Mouse (Mus musculus) limb, embryonic 15.5 days (tissue): ENCODE data around the gene Hdac9. TPM values are rescaled to one million over a fixed set of nuclear protein-coding genes. Genes with fewer than 3 reads are reported as not detected.

Source experiments
- ATAC-seq: fragments of 200-750 bp; cut with Nextera tagmentation; 2 replicates; pipeline ENCODE4 v1.8.0; 2017; ENCODE audit warnings: low read depth, moderate TSS enrichment; ENCODE audit not compliant: insufficient number of reproducible peaks, low FRiP score, low TSS enrichment
- H3K27ac ChIP-seq: fragments of 300-500 bp; sonication (generic); 2 replicates; pipeline ENCODE4 v1.5.1; 2015; ENCODE audit warnings: moderate library complexity, mild to moderate bottlenecking, inconsistent platforms
- H3K27me3 ChIP-seq: fragments of 300-500 bp; sonication (generic); 2 replicates; pipeline ENCODE4 v1.6.1; 2015; ENCODE audit warnings: inconsistent platforms
- H3K36me3 ChIP-seq: fragments of 300-500 bp; sonication (generic); 2 replicates; pipeline ENCODE4 v1.6.1; 2015; ENCODE audit warnings: inconsistent platforms
- H3K4me1 ChIP-seq: fragments of 300-500 bp; sonication (generic); 2 replicates; pipeline ENCODE4 v1.6.1; 2015; ENCODE audit warnings: inconsistent platforms
- H3K4me2 ChIP-seq: fragments of 300-500 bp; sonication (generic); 2 replicates; pipeline ENCODE4 v1.6.1; 2015; ENCODE audit warnings: mild to moderate bottlenecking, inconsistent platforms
- H3K4me3 ChIP-seq: fragments of 300-500 bp; sonication (generic); 2 replicates; pipeline ENCODE4 v1.5.1; 2015; ENCODE audit warnings: mild to moderate bottlenecking, inconsistent platforms
- H3K9ac ChIP-seq: fragments of 300-500 bp; sonication (generic); 2 replicates; pipeline ENCODE4 v1.6.1; 2015; ENCODE audit warnings: inconsistent platforms
- H3K9me3 ChIP-seq: fragments of 300-500 bp; sonication (generic); 2 replicates; pipeline ENCODE4 v1.6.1; 2016; ENCODE audit warnings: inconsistent platforms
- WGBS: fragments of 180-500 bp; shearing (Covaris S2); methylation state at CpG from one replicate; pipeline ENCODE4 v1.1.7; 2015; 5-methylcytosine and 5-hydroxymethylcytosine counted together
- polyA plus RNA-seq: library from polyadenylated mRNA; unstranded; fragments of >200 nt; fragmentation: Nextera tagmentation; extraction: Ambion mirVana; gene quantifications from 2 replicates; pipeline ENCODE4 v1.2.1, GENCODE M21; 2015

Hdac9 gene
- polyA plus RNA-seq, 1 experiment from 2014 or later, result 9.0 TPM

DNA sequence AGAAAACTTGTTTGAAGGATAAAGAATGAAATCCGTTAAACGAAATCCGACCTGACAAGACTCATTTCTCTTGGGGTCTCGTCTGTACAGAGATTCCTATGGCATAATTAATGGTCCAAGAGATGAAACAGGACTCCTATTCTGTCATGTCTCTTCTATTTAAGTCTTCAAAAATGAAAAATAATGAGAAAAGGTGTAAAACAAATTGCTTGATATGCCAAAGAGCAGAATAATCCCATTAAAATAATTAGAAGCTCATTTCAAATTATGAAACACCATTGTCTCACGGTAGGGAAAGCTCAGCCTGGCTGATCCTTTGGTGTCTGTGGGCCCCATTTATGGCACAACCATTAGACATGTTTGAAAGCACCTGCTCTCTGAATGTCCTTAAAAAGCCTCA lies 142.8 kb downstream of the Hdac9 start:
- WGBS, result 66% methylated on average over 5 of the region's 5 CpGs

DNA sequence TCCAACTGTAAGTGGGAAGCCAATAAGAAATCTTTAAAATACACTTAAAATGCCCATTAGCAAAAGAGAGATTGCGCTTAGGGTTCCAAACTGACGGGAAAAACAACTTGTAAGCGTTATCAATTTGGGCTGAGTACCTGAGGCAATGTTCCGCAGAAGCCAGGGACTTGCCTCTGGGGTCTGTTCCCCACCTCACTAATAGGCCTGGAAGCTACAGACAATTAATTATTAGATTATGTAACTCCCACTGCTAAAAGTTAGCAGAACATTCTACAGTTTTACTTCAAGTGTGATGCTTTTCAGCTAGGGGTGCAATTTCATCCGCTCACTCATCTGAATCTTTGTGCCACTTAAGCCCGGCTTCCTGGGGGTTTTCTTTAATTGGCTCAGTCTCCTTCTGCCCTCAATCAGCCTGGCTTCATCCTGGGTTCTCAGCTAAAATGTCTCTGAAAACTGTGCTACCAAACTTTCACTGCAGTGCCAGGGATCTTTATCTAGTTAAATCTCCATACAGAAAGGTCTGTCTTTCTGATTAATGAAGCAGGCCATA lies 149.6 kb downstream of the Hdac9 start:
- H3K27me3 ChIP-seq, result no peaks in the 10 kb centered on the region
- H3K9me3 ChIP-seq, result no peaks in the 10 kb centered on the region
- H3K4me3 ChIP-seq, result no peak overlapping the region
- no peak overlapping the region for H3K9ac ChIP-seq
- no peaks in the 10 kb centered on the region for H3K4me1 ChIP-seq
- no peak for ATAC-seq
- H3K27ac ChIP-seq, result no peak overlapping the region
- H3K4me2 ChIP-seq, result no peak overlapping the region
- no peaks in the 10 kb centered on the region for H3K36me3 ChIP-seq
- WGBS, result 72% methylated on average over 6 of the region's 6 CpGs

More for the DNA sequence above, 142.8 kb downstream of the Hdac9 start:
- Histone ChIP-seq H3K4me1 (no peaks in the 10 kb centered on the region), H3K27me3 (no peaks in the 10 kb centered on the region), H3K36me3 (no peaks in the 10 kb centered on the region), H3K4me3 (no peak overlapping the region), H3K4me2 (no peak overlapping the region), H3K9ac (no peak overlapping the region), H3K9me3 (no peaks in the 10 kb centered on the region), H3K27ac (no peak overlapping the region)
- no peak for ATAC-seq

DNA sequence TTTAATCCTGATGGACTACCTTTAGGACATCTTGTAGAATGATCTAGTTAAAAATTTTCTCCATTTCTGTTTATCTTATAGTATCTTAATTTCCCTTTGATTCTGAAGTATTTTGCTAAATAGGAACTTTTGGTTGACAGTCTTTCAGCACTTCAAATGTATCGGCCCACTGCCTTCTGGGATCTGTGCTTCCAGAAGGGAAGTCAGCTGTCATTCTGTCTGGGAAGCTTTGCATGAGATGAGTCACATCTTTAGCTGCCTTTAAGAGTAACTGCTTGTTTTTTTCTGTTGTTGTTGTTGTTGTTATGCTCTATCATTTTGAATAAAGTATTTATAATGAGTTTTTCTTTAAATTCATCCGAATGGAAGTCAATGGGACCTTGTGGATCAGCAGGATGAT lies 169.6 kb downstream of the Hdac9 start:
- Histone ChIP-seq H3K36me3 (no peaks in the 10 kb centered on the region), H3K27ac (no peak overlapping the region), H3K4me1 (no peaks in the 10 kb centered on the region), H3K9ac (no peak overlapping the region), H3K27me3 (no peaks in the 10 kb centered on the region), H3K4me3 (no peak overlapping the region), H3K9me3 (no peaks in the 10 kb centered on the region), H3K4me2 (no peak overlapping the region)
- ATAC-seq, result no peak
- 83% methylated on average over 2 of the region's 2 CpGs for WGBS

DNA sequence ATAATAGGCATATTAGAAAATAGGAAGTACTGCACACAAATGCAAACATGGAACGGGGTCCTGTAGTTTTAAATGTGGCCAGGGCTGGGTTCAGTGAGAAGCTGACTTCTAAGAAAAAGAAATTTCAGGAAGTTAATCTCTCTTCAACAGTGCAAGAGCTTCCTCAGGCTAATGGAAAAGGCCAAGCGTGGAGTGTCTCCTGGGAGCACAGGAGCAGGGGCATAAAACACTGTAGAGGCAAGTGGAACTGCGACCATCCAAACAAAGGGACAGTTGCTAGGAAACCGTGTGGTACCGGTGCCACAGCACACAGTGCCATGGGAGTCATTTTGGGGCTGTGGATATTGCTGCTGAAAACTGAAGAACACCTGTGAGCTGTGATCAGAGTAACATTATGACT lies 191.7 kb downstream of the Hdac9 start:
- H3K9ac ChIP-seq, result no peak overlapping the region
- H3K4me2 ChIP-seq, result no peak overlapping the region
- no peak overlapping the region for H3K4me3 ChIP-seq
- no peaks in the 10 kb centered on the region for H3K9me3 ChIP-seq
- WGBS, result 60% methylated on average over 5 of the region's 5 CpGs
- no peaks in the 10 kb centered on the region for H3K4me1 ChIP-seq
- H3K27me3 ChIP-seq, result no peaks in the 10 kb centered on the region
- H3K36me3 ChIP-seq, result no peaks in the 10 kb centered on the region
- H3K27ac ChIP-seq, result no peak overlapping the region
- ATAC-seq, result no peak

DNA sequence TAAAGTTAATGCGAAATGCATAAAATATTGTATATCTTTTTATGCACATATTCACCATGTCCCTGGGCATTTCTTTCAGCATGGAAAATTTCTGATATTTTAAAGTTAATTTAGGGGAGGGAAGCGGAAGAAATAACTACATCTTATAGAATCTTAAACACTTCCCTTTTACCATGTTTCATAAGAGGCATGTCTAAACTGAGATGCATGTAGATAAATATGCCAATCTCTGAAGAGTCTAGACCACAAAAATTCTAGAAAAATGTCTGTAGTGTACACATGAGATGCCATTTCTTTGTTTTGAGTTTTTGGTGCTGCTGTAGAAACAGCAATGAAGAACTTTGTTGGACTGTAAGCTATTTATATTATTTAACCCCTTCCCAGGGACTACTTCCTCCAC lies 192.6 kb downstream of the Hdac9 start:
- Histone ChIP-seq H3K9ac (no peak overlapping the region), H3K4me3 (no peak overlapping the region), H3K4me2 (no peak overlapping the region), H3K4me1 (no peaks in the 10 kb centered on the region), H3K27ac (no peak overlapping the region), H3K9me3 (no peaks in the 10 kb centered on the region), H3K36me3 (no peaks in the 10 kb centered on the region), H3K27me3 (no peaks in the 10 kb centered on the region)
- ATAC-seq, result no peak
- WGBS, result 82% methylated on average over 2 of the region's 2 CpGs

DNA sequence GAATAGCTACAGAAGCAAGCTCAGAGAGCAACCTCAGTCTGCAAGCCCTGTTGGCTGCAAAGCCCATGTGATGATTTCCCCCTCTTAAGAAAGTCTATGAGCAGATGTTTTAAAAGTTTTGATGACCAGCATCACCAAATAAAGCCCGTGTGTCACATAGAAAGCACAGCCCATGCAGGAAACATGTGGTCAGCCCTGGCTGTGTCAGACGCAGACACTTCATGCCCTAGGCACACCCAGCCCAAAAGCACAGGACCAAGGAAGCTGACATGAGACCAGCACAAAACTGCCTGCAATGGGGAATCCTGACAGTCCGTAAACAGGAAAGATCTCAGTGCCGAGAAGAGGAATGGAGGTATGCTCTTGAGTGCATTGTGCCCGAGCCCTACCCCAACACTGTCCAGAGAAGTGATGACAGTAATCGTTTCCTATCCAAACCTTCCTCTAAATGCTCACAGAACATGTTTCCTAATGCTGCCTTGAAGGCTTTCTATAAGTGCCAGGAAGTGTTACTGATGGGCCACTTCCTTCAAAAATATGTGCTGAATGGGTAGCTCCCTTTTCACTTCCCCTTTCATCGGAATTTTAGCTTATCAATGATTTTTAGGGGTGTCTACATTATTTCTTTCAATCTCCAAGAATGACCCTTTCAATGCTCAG lies 193.9 kb downstream of the Hdac9 start:
- H3K27me3 ChIP-seq, result no peaks in the 10 kb centered on the region
- WGBS, result 64% methylated on average over 7 of the region's 7 CpGs
- no peak for ATAC-seq

DNA sequence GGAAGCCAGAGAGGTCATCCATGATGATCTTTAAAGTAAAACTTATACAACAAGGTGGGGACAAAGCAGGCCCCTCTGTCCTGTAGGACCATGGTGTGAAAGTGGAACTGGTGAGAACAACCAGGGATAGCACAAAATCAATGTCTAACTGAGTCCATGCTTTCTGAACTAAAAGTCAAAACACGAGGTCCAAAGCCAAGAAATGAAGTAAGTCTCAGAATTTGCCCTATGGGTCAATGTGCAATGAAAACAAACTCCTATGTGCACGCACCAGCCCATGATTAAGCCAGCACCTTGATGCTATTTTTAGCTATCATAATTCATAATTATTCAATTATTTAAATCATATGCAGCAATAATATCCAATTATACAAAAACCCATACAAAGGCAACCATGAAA lies 196.0 kb downstream of the Hdac9 start:
- Histone ChIP-seq H3K4me2 (no peak overlapping the region), H3K9ac (no peak overlapping the region), H3K9me3 (no peaks in the 10 kb centered on the region), H3K36me3 (no peaks in the 10 kb centered on the region), H3K4me3 (no peak overlapping the region), H3K4me1 (no peaks in the 10 kb centered on the region), H3K27me3 (no peaks in the 10 kb centered on the region), H3K27ac (no peak overlapping the region)
- WGBS, result 72% methylated on average over 2 of the region's 2 CpGs
- ATAC-seq, result no peak

More for the DNA sequence above, 193.9 kb downstream of the Hdac9 start:
- no peaks in the 10 kb centered on the region for H3K36me3 ChIP-seq
- no peaks in the 10 kb centered on the region for H3K9me3 ChIP-seq
- no peaks in the 10 kb centered on the region for H3K4me1 ChIP-seq
- H3K4me2 ChIP-seq, result no peak overlapping the region
- H3K27ac ChIP-seq, result no peak overlapping the region
- H3K9ac ChIP-seq, result no peak overlapping the region
- no peak overlapping the region for H3K4me3 ChIP-seq

DNA sequence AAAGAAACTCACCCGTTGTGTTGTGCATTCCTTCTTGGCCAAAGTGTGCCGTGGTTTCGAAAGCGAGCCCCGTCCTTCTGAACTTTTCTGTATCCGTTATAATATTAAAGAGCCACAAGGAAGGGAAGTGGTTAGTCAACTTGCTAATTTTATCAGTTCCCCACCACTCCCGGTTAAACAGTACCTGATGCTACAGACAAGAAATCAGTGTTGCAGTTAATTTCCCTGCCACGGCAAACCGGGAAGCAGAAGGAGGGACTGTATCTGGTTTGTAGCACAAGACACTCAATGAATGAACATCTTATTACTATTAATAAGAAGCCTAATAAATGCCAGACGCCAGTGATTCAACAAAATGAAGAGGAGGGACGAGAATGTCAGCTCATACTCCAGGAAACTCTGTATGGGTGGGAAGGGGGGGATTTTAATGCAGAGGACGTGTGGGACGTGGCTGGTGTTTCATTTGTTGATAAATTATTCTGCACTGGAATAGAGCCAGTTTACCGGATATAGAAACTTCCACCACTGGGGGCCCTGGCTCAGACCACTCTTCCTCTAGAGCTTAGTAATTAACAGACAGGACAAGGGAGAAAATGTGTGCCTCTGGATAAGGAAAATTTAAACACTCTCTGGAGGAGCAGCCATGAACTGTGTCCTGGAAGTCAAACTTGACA lies 202.5 kb downstream of the Hdac9 start:
- peak overlapping the region; percentile 40 for H3K4me2 ChIP-seq
- H3K9me3 ChIP-seq, result no peaks in the 10 kb centered on the region
- no peak; the same call in 1 of the 2 replicates for ATAC-seq
- 18% methylated on average over 14 of the region's 14 CpGs for WGBS
- H3K36me3 ChIP-seq, result no peaks in the 10 kb centered on the region
- H3K9ac ChIP-seq, result no peak overlapping the region
- H3K4me1 ChIP-seq, result no peaks in the 10 kb centered on the region
- peak overlapping the region; percentile 20 for H3K4me3 ChIP-seq
- H3K27me3 ChIP-seq, result no peaks in the 10 kb centered on the region
- no peak overlapping the region for H3K27ac ChIP-seq

DNA sequence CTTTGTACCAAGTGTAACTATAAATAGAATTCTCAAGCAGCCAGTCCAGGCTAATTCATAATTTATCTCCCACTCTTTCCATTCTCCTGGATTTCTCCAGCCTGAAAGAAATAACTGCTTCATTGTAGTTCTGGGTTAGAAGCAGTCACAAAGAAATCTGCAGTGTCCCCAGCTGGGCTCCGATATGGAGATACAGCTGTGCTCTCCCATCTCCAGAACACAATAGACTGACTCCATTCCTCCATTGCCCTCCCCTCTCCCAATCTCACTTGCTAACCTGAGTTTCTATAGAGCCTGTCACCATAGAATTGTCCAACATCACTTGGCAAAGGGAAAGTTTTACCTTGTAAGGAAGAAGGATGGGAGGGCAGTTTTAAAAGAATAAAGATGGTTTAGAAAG lies 218.9 kb downstream of the Hdac9 start:
- Histone ChIP-seq H3K27ac (no peak overlapping the region), H3K9ac (no peak overlapping the region), H3K4me3 (no peak overlapping the region), H3K36me3 (no peaks in the 10 kb centered on the region), H3K9me3 (no peaks in the 10 kb centered on the region), H3K4me1 (0 out of 2 replicates have a peak, but pooled peaks cover under 1% of the 10 kb centered on the region), H3K4me2 (no peak overlapping the region), H3K27me3 (no peaks in the 10 kb centered on the region)
- ATAC-seq, result no peak
- 70% methylated on average over 1 of the region's 1 CpGs for WGBS

DNA sequence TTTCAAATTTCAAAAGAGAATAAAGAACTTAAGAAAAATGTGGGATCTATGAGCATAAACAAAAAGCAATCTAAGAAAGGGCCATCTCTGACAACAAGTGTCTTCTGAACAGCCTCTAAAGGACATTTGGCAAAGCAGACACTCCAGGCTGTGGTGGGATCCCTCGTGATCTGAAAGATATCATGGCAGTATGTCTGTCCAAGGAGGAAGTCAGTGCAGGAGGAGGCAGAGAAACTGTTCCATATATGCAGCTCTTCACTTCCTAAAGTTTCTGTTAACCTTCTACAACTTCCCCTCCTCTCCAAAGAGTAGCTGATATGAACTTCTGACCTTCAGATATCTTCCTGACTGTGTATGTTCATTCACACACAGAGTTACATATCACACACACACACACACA lies 220.2 kb downstream of the Hdac9 start:
- no peak overlapping the region for H3K4me2 ChIP-seq
- H3K9me3 ChIP-seq, result no peaks in the 10 kb centered on the region
- whole genome bisulfite sequencing, result 76% methylated on average over 1 of the region's 1 CpGs
- H3K36me3 ChIP-seq, result no peaks in the 10 kb centered on the region
- no peaks in the 10 kb centered on the region for H3K4me1 ChIP-seq
- no peak overlapping the region for H3K9ac ChIP-seq
- no peak for ATAC-seq
- no peak overlapping the region for H3K27ac ChIP-seq
- H3K27me3 ChIP-seq, result no peaks in the 10 kb centered on the region
- H3K4me3 ChIP-seq, result no peak overlapping the region

DNA sequence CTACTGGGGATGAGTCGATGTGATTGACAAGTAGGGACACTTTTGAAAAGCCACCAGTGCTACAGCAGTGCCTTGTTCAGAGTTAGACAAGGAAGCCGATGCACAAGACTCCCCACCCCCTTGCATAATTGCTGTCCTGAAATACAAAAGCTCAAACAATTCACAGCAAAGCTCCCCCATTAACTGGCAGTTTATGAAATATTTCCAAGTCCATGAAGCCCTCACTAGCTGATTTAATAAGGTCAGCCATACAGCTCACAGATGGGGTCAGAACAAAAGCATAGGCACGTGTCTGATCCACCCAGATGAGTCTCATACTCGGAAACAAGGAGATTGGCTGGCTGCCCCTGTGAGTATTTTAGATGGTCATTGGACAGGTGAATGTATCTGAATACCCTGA lies 228.0 kb downstream of the Hdac9 start:
- H3K4me3 ChIP-seq, result no peak overlapping the region
- no peak for ATAC-seq
- H3K4me2 ChIP-seq, result no peak overlapping the region
- H3K27me3 ChIP-seq, result no peaks in the 10 kb centered on the region
- H3K4me1 ChIP-seq, result no peaks in the 10 kb centered on the region
- H3K27ac ChIP-seq, result no peak overlapping the region
- 55% methylated on average over 4 of the region's 4 CpGs for WGBS
- no peak overlapping the region for H3K9ac ChIP-seq
- no peaks in the 10 kb centered on the region for H3K36me3 ChIP-seq
- no peaks in the 10 kb centered on the region for H3K9me3 ChIP-seq

DNA sequence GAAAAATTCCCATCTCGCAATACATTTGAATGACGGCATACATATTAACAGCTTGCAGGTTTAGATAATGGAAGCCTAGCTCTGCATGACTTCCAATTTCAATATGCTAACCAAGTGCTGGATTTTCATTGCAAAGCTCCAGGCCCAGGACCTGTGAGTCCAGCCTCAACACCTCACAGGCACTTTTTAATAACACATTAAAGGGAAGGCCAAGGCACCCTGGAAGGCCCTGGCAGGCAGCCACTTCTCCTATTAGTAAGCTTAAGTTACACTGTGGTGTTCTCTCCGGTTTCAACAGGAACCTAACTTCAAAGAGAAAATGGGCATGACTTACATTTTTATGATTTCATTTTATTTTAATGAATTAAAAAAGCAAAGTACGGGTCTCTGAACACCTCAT lies 233.5 kb downstream of the Hdac9 start:
- ATAC-seq, result 0 out of 2 replicates have a peak, but pooled peaks have one; percentile 44
- H3K9me3 ChIP-seq, result no peaks in the 10 kb centered on the region
- H3K4me2 ChIP-seq, result no peak overlapping the region
- no peak overlapping the region for H3K9ac ChIP-seq
- H3K4me1 ChIP-seq, result peaks cover 5% of the 10 kb centered on the region; the same call in 1 of the 2 replicates
- no peaks in the 10 kb centered on the region for H3K36me3 ChIP-seq
- WGBS, result 17% methylated on average over 4 of the region's 4 CpGs
- H3K4me3 ChIP-seq, result no peak overlapping the region
- H3K27me3 ChIP-seq, result no peaks in the 10 kb centered on the region
- H3K27ac ChIP-seq, result no peak overlapping the region
